Mouse (Mus musculus) small intestine, adult 2 months (tissue): Measurements from ENCODE around the gene Kif2c. TPM values are rescaled to one million over a fixed set of nuclear protein-coding genes. Genes with fewer than 3 reads are reported as not detected.
"Not testable (repeated sequence)": the region's sequence is repeated elsewhere in the genome, so short reads cannot be mapped to it uniquely, and the experiment has no call there.

Source experiments
- H3K27ac ChIP-seq: fragments of 200-500 bp; 2 replicates; pipeline ENCODE4 v1.5.1; 2012; ENCODE audit warnings: low read depth, low read length, control low read depth, inconsistent platforms; ENCODE audit not compliant: insufficient read depth
- H3K27me3 ChIP-seq: fragments of 200-500 bp; 2 replicates; pipeline ENCODE4 v1.6.1; 2012; ENCODE audit warnings: mild to moderate bottlenecking, moderate library complexity, low read length, inconsistent platforms; ENCODE audit not compliant: control insufficient read depth, insufficient read depth
- H3K36me3 ChIP-seq: fragments of 200-500 bp; 2 replicates; pipeline ENCODE4 v1.6.1; 2012; ENCODE audit warnings: mild to moderate bottlenecking, low read length, control low read depth, inconsistent platforms; ENCODE audit not compliant: control insufficient read depth, insufficient read depth
- H3K4me1 ChIP-seq: fragments of 200-500 bp; 2 replicates; pipeline ENCODE4 v1.6.1; 2012; ENCODE audit warnings: low read length, inconsistent platforms, mixed read lengths; ENCODE audit not compliant: control insufficient read depth, insufficient read depth, insufficient read length
- H3K4me3 ChIP-seq: fragments of 200-500 bp; 2 replicates; pipeline ENCODE4 v1.5.1; 2012; ENCODE audit warnings: low read depth, mild to moderate bottlenecking, control low read depth, inconsistent platforms, low read length, moderate library complexity
- CTCF ChIP-seq: fragments of 200-500 bp; IDR thresholded peaks from 2 replicates; pipeline ENCODE4 v1.5.1; 2012; ENCODE audit warnings: low read depth, mild to moderate bottlenecking, control low read depth, inconsistent platforms, low read length, moderate library complexity, mixed read lengths; ENCODE audit not compliant: insufficient replicate concordance, insufficient read length; ENCODE audit errors: extremely low read depth
- POLR2A ChIP-seq: fragments of 200-500 bp; IDR thresholded peaks from 2 replicates; pipeline ENCODE4 v1.6.1; 2012; ENCODE audit warnings: low read depth, mild to moderate bottlenecking, control low read depth, inconsistent platforms, low read length, moderate library complexity
- WGBS: fragments of 180-500 bp; shearing (Covaris S2); methylation state at CpG from one replicate; pipeline ENCODE4 v1.1.7; 2018; 5-methylcytosine and 5-hydroxymethylcytosine counted together
- polyA plus RNA-seq: library from polyadenylated mRNA; depleted of rRNA; stranded (reverse); fragments of >200 nt; gene quantifications from 2 replicates; pipeline ENCODE4 v1.2.3, GENCODE M21; 2012

Gene Kif2c
- polyA plus RNA-seq, 1 experiment: 2.8 TPM

DNA sequence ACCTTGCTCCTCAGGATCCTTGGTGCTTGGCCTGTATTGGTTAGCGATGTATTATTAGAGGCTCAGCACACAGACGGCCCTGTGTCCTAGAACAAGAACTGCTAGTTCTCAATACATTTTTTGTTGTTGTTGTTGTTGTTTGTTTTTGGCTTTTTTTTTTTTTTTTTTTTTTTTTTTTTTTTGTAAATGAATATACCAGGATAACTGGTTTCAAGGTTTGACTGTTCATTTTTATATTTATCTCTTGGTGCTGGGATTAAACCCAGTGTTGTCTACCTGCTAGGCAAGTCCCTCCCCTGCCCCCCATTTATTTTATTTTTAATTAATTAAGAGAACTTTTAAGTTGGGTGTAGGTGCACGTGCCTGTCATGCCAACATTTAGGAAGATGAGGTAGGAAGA lies 6.5 kb upstream of the Kif2c start:
- Histone ChIP-seq H3K4me3 (peak overlapping the region; percentile 24; the same call in 1 of the 2 replicates), H3K27ac (no peak overlapping the region; the same call in 1 of the 2 replicates), H3K4me1 (0 out of 2 replicates have a peak, but pooled peaks cover 2% of the 10 kb centered on the region), H3K27me3 (no peaks in the 10 kb centered on the region), H3K36me3 (no peaks in the 10 kb centered on the region)
- WGBS: 53% methylated on average over 3 of the region's 3 CpGs
- TF ChIP-seq POLR2A (no peak), CTCF (no peak)

DNA sequence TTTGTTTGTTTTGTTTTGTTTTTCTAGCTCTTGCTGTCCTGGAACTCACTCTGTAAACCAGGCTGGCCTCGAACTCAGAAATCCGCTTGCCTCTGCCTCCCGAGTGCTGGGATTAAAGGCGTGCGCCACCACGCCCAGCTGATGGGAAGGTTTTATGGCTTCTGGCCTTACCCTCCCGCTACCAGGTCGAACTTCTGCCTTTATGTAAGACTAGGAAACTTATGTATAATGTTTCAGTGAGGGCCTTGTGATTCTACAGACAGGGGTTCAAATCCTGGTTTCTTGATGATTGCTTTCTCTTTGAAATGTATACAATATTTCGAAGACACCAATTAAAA lies 289 bp upstream of the Kif2c start:
- H3K4me3 ChIP-seq: peak overlapping the region; percentile 72
- H3K4me1 ChIP-seq, H3K27me3 ChIP-seq, H3K36me3 ChIP-seq: not testable (repeated sequence)
- WGBS: 8% methylated on average over 9 of the region's 9 CpGs
- H3K27ac ChIP-seq: peak overlapping the region; percentile 30; the same call in 1 of the 2 replicates

DNA sequence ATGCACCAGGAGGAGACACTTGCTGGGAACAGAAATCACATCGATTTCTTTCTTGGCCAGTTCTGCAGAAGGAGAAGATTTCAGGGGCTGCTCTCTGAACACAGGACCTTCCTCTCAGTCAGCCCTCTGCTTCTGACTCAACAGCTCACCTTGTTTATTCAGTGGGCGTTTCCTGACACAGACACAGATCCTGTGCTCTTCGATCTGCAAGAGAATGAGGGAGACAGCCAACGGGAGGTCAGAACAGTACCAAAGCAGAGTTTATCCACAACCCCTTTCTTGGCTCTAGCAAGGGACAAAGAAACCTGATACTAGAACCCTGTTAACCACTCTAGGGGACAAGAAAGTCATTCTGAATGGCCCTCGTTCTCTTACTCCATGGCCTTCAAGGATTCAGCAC lies 12.5 kb downstream of the Kif2c start:
- TF ChIP-seq POLR2A (no peak), CTCF (no peak)
- Histone ChIP-seq H3K36me3 (peaks cover 28% of the 10 kb centered on the region), H3K4me3 (no peak overlapping the region), H3K27me3 (no peaks in the 10 kb centered on the region), H3K4me1 (no peaks in the 10 kb centered on the region), H3K27ac (no peak overlapping the region)
- 81% methylated on average over 5 of the region's 5 CpGs for WGBS

DNA sequence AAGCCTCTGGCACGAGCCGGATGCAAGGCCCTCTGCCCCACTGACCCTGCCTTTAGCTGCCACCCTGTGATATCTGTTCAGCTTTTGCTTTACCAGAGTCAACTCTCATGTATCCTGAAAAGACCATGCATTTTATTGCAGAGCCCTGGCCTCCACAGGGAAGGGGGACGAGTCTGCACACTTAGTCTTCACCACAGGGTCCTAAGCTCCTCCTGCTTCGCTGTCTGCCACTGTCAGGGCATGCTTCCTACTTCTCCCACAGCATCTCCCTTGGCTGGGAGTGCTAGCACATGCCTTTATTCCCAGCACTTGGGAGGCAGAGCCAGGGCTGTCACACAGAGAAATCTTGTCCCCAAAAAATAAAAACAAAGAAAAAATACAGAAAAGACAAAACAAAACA lies 21.3 kb downstream of the Kif2c start:
- no peak overlapping the region for H3K27ac ChIP-seq
- no peaks in the 10 kb centered on the region for H3K4me1 ChIP-seq
- WGBS: 84% methylated on average over 4 of the region's 4 CpGs
- no peaks in the 10 kb centered on the region for H3K27me3 ChIP-seq
- H3K36me3 ChIP-seq: peaks cover 10% of the 10 kb centered on the region; the same call in 1 of the 2 replicates
- H3K4me3 ChIP-seq: no peak overlapping the region
- TF ChIP-seq POLR2A: no peak
- TF ChIP-seq CTCF: no peak

DNA sequence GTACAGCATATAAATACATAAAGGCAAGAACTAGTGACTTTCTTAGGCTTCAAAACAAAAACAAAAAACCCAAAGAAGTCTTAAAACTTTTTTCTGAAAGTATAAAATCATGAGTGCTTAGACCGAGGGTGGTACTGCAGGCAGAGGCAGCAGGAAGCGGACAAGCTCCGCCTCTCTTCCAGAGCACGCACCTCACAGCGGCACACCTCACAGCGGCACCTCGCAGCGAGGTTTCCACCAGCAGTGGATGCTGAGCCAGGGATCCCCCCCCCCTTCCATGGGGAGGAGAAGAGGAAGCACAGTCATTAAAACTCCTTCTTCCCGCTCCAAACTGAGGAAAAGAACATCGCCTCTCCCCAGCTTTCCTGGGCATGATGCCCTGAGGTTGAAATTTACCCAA lies 22.8 kb downstream of the Kif2c start:
- no peaks in the 10 kb centered on the region for H3K4me1 ChIP-seq
- no peak overlapping the region for H3K27ac ChIP-seq
- peaks cover 12% of the 10 kb centered on the region for H3K36me3 ChIP-seq
- no peak overlapping the region for H3K4me3 ChIP-seq
- 73% methylated on average over 10 of the region's 10 CpGs for WGBS
- TF ChIP-seq CTCF: no peak
- TF ChIP-seq POLR2A: no peak
- H3K27me3 ChIP-seq: no peaks in the 10 kb centered on the region

DNA sequence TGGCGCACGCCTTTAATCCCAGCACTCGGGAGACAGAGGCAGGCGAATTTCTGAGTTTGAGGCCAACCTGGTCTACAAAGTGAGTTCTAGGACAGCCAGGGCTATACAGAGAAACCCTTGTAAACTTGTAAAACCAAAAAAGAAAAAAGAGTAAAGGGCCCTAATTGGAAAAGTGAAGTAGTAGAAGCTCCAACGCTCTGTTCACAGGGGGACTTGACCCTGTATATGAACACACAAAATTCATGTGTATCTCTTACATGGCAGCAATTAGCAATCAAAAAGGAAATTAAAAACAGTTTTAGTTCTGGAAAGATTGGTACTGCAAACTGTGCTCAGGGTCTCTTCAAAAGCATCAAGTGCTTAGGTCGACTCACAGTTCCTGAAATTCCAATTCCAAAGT lies 26.1 kb downstream of the Kif2c start:
- WGBS: 29% methylated on average over 6 of the region's 6 CpGs
- no peak overlapping the region for H3K27ac ChIP-seq
- no peaks in the 10 kb centered on the region for H3K4me1 ChIP-seq
- H3K27me3 ChIP-seq: no peaks in the 10 kb centered on the region
- peaks cover 32% of the 10 kb centered on the region for H3K36me3 ChIP-seq
- H3K4me3 ChIP-seq: peak overlapping the region; percentile 77
- no peak for TF ChIP-seq CTCF
- TF ChIP-seq POLR2A: no peak

DNA sequence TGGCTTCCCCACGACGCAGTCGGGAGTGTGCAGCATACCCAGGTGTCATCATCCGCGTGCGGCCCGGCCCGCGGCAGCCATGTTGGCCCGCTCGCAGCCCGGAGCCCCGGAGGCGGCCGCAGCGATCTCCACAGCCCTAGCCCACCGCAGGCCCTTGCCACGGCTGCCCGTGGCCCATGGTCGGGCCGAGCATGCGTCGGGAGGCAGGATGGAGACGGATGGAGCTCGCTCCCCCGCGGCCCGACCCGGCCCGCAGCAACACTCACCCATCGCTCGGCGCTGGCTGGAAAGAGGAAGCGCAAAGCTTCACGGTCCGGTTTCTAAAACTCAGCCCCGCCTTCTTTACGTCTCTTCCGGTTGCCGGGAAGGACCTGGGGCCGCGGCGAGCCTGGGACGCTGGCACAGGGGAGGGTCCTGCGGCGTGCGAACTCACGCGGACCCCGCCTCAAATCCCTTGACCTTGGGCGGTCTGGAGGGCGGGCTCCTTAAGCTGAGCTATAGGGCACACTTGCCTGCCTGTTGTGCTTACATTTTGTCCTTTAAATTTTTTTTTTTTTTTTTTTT lies 26.6 kb downstream of the Kif2c start, which contains the start of gene Rps8:
TSS of gene Rps8 (minus strand) at position 452 of the 564 bp plus-strand sequence.
- Histone ChIP-seq H3K27ac (peak within 1 kb of the TSS; percentile 55), H3K4me1 (no peaks in the 10 kb centered on the region), H3K4me3 (peak within 1 kb of the TSS; percentile 77), H3K27me3 (no peaks in the 10 kb centered on the region), H3K36me3 (peaks cover 36% of the 10 kb centered on the region)
- TF ChIP-seq CTCF: no peak
- TF ChIP-seq POLR2A: peak; percentile 90
- under 1% methylated on average over 52 of the region's 52 CpGs for WGBS
